Mouse (Mus musculus): ENCODE measurements around the gene Idh3b. TPM values are rescaled to one million over a fixed set of nuclear protein-coding genes. Genes with fewer than 3 reads are reported as not detected.

Gene Idh3b
- 391 and 393 TPM in 2 replicates for polyA plus RNA-seq (2021; fragmentation: Nextera tagmentation)
- long read RNA-seq, experiment 1, transcript Idh3b-201 (12 exons, 1,616 nt), result major isoform, 457 of 589 reads
- long read RNA-seq, experiment 1, partial matches to known transcripts, result 52 of 589 reads
- long read RNA-seq, experiment 1, other reads (novel, unspliced or antisense), result 80 of 589 reads
- long read RNA-seq, experiment 2, transcript Idh3b-201 (12 exons, 1,616 nt), result major isoform, 1,211 of 1,364 reads
- long read RNA-seq, experiment 2, partial matches to known transcripts, result 37 of 1,364 reads
- long read RNA-seq, experiment 2, other reads (novel, unspliced or antisense), result 116 of 1,364 reads

GRCm38 (mm10) chr2:130283854-130284654, at the start of gene Idh3b:
TSS of gene Idh3b (minus strand) at chr2:130284547.

DNA sequence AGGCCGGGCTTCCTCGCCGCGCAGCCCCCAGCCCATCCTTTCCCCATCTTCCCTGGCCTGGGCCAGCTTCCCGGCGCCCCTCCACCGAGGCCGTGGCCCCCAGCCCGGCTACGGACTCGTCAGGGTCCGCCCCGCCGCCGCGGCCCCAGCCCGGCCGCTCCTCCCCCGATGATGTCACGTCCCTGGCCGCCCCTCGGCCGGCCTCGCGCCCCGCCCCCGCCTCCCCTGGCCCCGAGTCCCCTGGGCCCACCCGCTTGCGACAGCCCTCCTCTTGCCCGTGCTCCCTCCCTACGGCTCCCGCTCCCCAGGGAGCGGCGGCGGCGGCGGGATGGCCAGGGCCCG, 10.6 kb upstream of the Idh3b start, which contains the start of gene Ebf4:
TSS of gene Ebf4 (plus strand) at position 234 of the 342 bp plus-strand sequence.

DNA sequence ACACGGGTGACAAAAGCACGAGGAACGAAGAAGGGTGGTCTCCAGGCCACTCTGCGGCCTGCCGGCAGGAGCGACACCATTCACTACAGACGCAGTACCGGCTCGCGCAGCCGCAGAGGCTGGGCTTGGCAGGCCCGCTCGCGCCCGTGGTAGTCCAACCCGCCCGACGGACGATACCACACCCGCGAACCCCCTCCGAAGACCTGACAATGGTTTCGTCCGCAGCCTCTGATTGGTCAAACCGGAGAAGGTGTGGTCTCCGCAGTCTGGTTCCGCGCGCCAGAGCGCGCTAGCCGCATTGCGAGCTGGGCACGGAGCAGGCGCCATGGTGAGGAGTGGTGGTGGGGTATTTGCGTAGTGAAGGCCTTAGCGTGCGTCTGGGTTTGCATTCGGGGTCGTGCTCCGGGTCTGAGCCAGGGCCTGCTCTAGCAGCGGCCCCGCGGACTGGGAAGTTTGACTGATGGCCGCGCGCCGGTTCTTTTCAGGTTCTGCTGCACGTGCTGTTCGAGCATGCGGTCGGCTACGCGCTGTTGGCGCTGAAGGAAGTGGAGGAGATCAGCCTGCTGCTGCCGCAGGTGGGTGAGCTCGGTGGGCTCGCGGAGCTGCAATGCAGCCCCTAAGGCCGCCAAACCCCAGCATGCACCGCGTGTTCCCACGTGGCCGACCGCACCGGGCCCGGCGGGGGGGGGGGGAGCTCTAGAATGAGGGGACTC, 10.0 kb downstream of the Idh3b start, which contains the start of gene Nop56:
TSS of gene Nop56 (plus strand) at position 282 of the 713 bp plus-strand sequence.

Other genes starting within 250 kb of the Idh3b start
- not detected in 2 replicates for gene Tgm6, start 172.1 kb downstream of the Idh3b start, polyA plus RNA-seq (2021; fragmentation: Nextera tagmentation)
- 240 and 241 TPM in 2 replicates for gene Snrpb, start 105.1 kb downstream of the Idh3b start, polyA plus RNA-seq (2021; fragmentation: Nextera tagmentation)
- gene Tmc2, start 89.4 kb downstream of the Idh3b start, polyA plus RNA-seq (2021; fragmentation: Nextera tagmentation), result not detected in 2 replicates
- 71.9 and 82.8 TPM in 2 replicates for gene Nop56, start 10.1 kb downstream of the Idh3b start, polyA plus RNA-seq (2021; fragmentation: Nextera tagmentation)
- 0.77 and 1.0 TPM in 2 replicates for gene Ebf4, start 10.6 kb upstream of the Idh3b start, polyA plus RNA-seq (2021; fragmentation: Nextera tagmentation)
- gene Cpxm1, start 113.0 kb upstream of the Idh3b start, polyA plus RNA-seq (2021; fragmentation: Nextera tagmentation), result 3.4 and 4.6 TPM in 2 replicates
- not detected in 2 replicates for gene Gm28372, start 120.7 kb upstream of the Idh3b start, polyA plus RNA-seq (2021; fragmentation: Nextera tagmentation)
- not detected in 2 replicates for gene 1700020A23Rik, start 120.7 kb upstream of the Idh3b start, polyA plus RNA-seq (2021; fragmentation: Nextera tagmentation)
- not detected in 2 replicates for gene Tmem239, start 121.9 kb upstream of the Idh3b start, polyA plus RNA-seq (2021; fragmentation: Nextera tagmentation)
- 38.8 and 40.9 TPM in 2 replicates for gene Vps16, start 139.8 kb upstream of the Idh3b start, polyA plus RNA-seq (2021; fragmentation: Nextera tagmentation)
- gene Pced1a, start 140.2 kb upstream of the Idh3b start, polyA plus RNA-seq (2021; fragmentation: Nextera tagmentation), result 8.1 and 9.5 TPM in 2 replicates
- 31.9 and 37.4 TPM in 2 replicates for gene Ptpra, start 165.7 kb upstream of the Idh3b start, polyA plus RNA-seq (2021; fragmentation: Nextera tagmentation)

Measured in layer of hippocampus, adult 6 months (tissue).